Mouse (Mus musculus) neutrophil, adult 5-6 weeks (primary cell): Measurements from ENCODE around the gene Lats1. TPM values are rescaled to one million over a fixed set of nuclear protein-coding genes. Genes with fewer than 3 reads are reported as not detected.

ENCODE experiments used
- ATAC-seq: fragments of 151-379, 151-347 bp; 2 replicates; pipeline ENCODE4 v1.8.0; 2017; ENCODE audit warnings: mild to moderate bottlenecking, moderate TSS enrichment; ENCODE audit not compliant: insufficient number of reproducible peaks, poor library complexity, low FRiP score, severe bottlenecking; ENCODE audit errors: extremely low read depth
- total RNA-seq: library from RNA; stranded (forward); fragments of 200-1000 nt; gene quantifications from 2 replicates; pipeline ENCODE4 v1.2.3, GENCODE M21; 2017

Lats1 gene
- 21.9 and 24.8 TPM in 2 replicates for total RNA-seq

- ATAC-seq: peak; percentile 70
Observed at GRCm38 (mm10) chr10:7680731-7681301, at the start of gene Lats1, which contains the start of gene Pcmt1. Lats1 (plus strand) TSS chr10:7681214. Pcmt1 (minus strand) TSS chr10:7681136.

GRCm38 (mm10) chr10:7640366-7640765, 40.6 kb upstream of the Lats1 start:
- no peak for ATAC-seq

GRCm38 (mm10) chr10:7645911-7646310, 35.1 kb upstream of the Lats1 start:
- no peak for ATAC-seq

- ATAC-seq: no peak
Observed at GRCm38 (mm10) chr10:7649059-7649458, 32.0 kb upstream of the Lats1 start.

GRCm38 (mm10) chr10:7651057-7651456, 30.0 kb upstream of the Lats1 start:
- no peak for ATAC-seq

- peak; percentile 60 for ATAC-seq
Observed at GRCm38 (mm10) chr10:7662471-7663141, 18.4 kb upstream of the Lats1 start.

GRCm38 (mm10) chr10:7663159-7664026, 17.6 kb upstream of the Lats1 start:
- ATAC-seq: peak; percentile 51

- ATAC-seq: no peak
Observed at GRCm38 (mm10) chr10:7664027-7664526, 16.9 kb upstream of the Lats1 start.

GRCm38 (mm10) chr10:7664889-7665288, 16.1 kb upstream of the Lats1 start:
- no peak for ATAC-seq

GRCm38 (mm10) chr10:7667342-7667802, 13.6 kb upstream of the Lats1 start, which contains the start of gene Nup43:
Nup43 (plus strand) TSS chr10:7667503.
- ATAC-seq: peak; percentile 87

GRCm38 (mm10) chr10:7673673-7674072, 7.3 kb upstream of the Lats1 start:
- peak; percentile 90 for ATAC-seq

- peak; percentile 49; the same call in 1 of the 2 replicates for ATAC-seq
Observed at GRCm38 (mm10) chr10:7681343-7682025, 470 bp downstream of the Lats1 start.

- no peak for ATAC-seq
Observed at GRCm38 (mm10) chr10:7682249-7682648, 1.2 kb downstream of the Lats1 start.

- ATAC-seq: no peak
Observed at GRCm38 (mm10) chr10:7686902-7687301, 5.9 kb downstream of the Lats1 start.

- ATAC-seq: 0 out of 2 replicates have a peak, but pooled peaks have one; percentile 36
Observed at GRCm38 (mm10) chr10:7695286-7695685, 14.3 kb downstream of the Lats1 start.

GRCm38 (mm10) chr10:7700120-7700519, 19.1 kb downstream of the Lats1 start:
- ATAC-seq: no peak

- no peak for ATAC-seq
Observed at GRCm38 (mm10) chr10:7702586-7702985, 21.6 kb downstream of the Lats1 start.

- ATAC-seq: no peak
Observed at GRCm38 (mm10) chr10:7710121-7710520, 29.1 kb downstream of the Lats1 start.

- ATAC-seq: no peak
Observed at GRCm38 (mm10) chr10:7712506-7712905, 31.5 kb downstream of the Lats1 start.
